Mouse (Mus musculus): ENCODE results near the gene Rapsn. TPM values are rescaled to one million over a fixed set of nuclear protein-coding genes. Genes with fewer than 3 reads are reported as not detected.

Gene Rapsn
- polyA plus RNA-seq, 1 experiment: not detected

DNA sequence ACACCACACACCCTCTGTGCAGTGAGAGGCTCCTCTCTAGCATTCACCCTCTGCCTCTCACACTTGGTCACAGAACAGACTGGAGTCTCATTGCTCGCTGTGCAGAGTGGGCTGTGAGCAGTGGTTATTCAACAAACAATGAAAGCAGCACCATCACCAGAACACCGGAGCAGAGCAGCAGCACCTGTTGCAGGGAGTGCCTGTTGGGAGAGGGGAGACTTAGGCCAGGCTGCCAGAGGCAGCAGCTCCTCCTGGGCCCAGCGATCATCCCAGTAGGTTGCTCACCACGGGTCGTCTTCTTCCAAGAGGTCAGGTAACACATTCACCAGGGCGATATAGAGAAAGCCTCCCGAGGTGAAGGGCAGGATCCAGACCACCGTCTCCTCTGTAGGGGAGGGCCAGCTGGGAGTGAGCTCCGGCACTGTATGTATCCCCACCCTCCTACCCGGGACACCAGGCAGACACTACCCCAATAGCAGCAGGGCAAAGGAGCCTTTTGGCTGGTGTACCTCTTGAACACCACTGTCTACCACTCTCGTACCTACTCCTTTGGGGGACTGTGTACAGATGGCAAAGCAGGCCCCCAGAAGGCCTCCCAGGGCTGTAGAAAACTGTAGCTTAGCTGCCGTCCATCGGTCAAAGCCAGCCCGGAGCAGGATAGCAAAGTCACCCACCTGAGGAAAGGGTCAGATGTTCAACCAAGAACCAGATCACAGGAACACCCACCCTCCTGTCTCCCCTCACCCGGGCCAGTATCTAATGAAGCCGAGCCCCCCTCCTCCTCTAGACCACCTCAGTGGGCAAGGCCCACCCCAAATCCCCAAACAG is 27.6 kb downstream of the Rapsn start:
- Histone ChIP-seq H3K4me1 (ENCODE audit: control insufficient read depth) (peaks cover 37% of the 10 kb centered on the region), H3K27me3 (ENCODE audit: control insufficient read depth) (no peaks in the 10 kb centered on the region), H3K4me3 (replicated peaks) (no peak overlapping the region), H3K36me3 (ENCODE audit: control insufficient read depth) (peaks cover 92% of the 10 kb centered on the region), H3K9me3 (ENCODE audit: control insufficient read depth, low read length) (no peaks in the 10 kb centered on the region)
- TF ChIP-seq GATA1 (IDR thresholded peaks at IDR 0.05; ENCODE audit: low read length) (no peak), TAL1 (IDR thresholded peaks at IDR 0.05; ENCODE audit: low read length) (no peak)

GRCm38 (mm10) chr2:91064211-91064610 is 28.8 kb downstream of the Rapsn start:
- no peaks in the 10 kb centered on the region for H3K9me3 ChIP-seq (ENCODE audit: control insufficient read depth, low read length)
- H3K36me3 ChIP-seq (ENCODE audit: control insufficient read depth): peaks cover 83% of the 10 kb centered on the region
- no peak overlapping the region for H3K4me3 ChIP-seq (replicated peaks)
- TF ChIP-seq TAL1 (IDR thresholded peaks at IDR 0.05; ENCODE audit: low read length): no peak
- TF ChIP-seq GATA1 (IDR thresholded peaks at IDR 0.05; ENCODE audit: low read length): no peak
- no peaks in the 10 kb centered on the region for H3K27me3 ChIP-seq (ENCODE audit: control insufficient read depth)
- peaks cover 45% of the 10 kb centered on the region for H3K4me1 ChIP-seq (ENCODE audit: control insufficient read depth)

GRCm38 (mm10) chr2:91065544-91065943 is 30.1 kb downstream of the Rapsn start:
- no peaks in the 10 kb centered on the region for H3K27me3 ChIP-seq (ENCODE audit: control insufficient read depth)
- peaks cover 70% of the 10 kb centered on the region for H3K36me3 ChIP-seq (ENCODE audit: control insufficient read depth)
- TF ChIP-seq GATA1 (IDR thresholded peaks at IDR 0.05; ENCODE audit: low read length) (no peak), TAL1 (IDR thresholded peaks at IDR 0.05; ENCODE audit: low read length) (no peak)
- peaks cover 48% of the 10 kb centered on the region for H3K4me1 ChIP-seq (ENCODE audit: control insufficient read depth)
- H3K9me3 ChIP-seq (ENCODE audit: control insufficient read depth, low read length): no peaks in the 10 kb centered on the region
- H3K4me3 ChIP-seq (replicated peaks): no peak overlapping the region

DNA sequence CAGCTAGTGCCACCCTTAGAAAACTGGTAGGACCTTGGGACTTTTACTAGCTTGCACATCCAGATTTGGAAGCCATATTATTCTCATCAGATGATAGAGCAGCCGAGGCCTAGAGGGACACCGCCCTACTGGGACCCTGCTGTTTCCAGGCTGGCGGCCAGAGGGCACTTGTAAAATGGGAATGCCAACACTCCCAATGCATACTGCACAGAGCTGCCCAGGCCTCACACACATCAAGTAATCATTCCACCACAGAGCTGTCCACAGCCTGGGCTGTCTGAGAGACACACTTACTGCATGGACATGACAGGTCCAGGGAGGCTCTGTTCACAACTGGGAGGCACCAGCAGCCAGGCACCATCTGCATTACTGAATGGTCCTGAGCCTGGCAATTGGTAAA is 31.0 kb downstream of the Rapsn start:
- Histone ChIP-seq H3K27me3 (ENCODE audit: control insufficient read depth) (no peaks in the 10 kb centered on the region), H3K9me3 (ENCODE audit: control insufficient read depth, low read length) (no peaks in the 10 kb centered on the region), H3K4me1 (ENCODE audit: control insufficient read depth) (peaks cover 46% of the 10 kb centered on the region), H3K4me3 (replicated peaks) (no peak overlapping the region), H3K36me3 (ENCODE audit: control insufficient read depth) (peaks cover 61% of the 10 kb centered on the region)
- TF ChIP-seq TAL1 (IDR thresholded peaks at IDR 0.05; ENCODE audit: low read length) (no peak), GATA1 (IDR thresholded peaks at IDR 0.05; ENCODE audit: low read length) (no peak)

DNA sequence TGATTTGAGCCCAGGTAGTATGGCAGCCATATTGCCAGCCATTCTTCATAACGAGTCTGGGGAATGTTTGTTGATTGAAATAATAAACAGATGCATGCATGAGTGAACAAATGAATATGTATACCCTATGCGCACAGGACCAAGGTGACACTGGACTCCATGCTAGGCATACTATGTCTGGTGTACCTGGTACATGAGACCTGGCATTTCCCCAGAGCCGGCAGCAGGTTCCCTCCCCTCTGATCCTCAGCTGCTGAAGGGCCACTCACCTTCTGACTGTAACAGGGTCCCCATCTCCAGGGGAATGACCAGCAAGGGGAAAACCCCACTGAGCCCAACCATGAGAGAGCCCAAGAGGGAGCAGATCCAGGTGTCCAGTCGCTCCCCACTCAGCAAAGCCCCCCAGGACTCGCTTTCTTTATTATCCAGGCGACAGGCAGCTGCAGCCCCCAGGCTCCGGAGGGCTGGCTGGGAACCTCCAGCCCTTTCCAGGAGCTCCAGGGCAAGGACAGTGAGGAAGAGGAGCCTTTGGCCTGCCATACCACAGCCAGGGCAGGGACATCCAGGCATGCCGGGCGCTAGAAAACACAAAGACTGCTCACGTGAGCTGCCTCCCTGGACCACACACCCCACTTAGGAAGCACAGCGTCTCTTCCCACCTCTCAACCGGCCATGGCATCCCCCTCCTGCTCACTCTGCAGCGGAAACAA is 32.9 kb downstream of the Rapsn start:
- peaks cover 42% of the 10 kb centered on the region for H3K36me3 ChIP-seq (ENCODE audit: control insufficient read depth)
- H3K9me3 ChIP-seq (ENCODE audit: control insufficient read depth, low read length): no peaks in the 10 kb centered on the region
- H3K4me1 ChIP-seq (ENCODE audit: control insufficient read depth): peaks cover 38% of the 10 kb centered on the region
- H3K27me3 ChIP-seq (ENCODE audit: control insufficient read depth): no peaks in the 10 kb centered on the region
- TF ChIP-seq TAL1 (IDR thresholded peaks at IDR 0.05; ENCODE audit: low read length) (no peak), GATA1 (IDR thresholded peaks at IDR 0.05; ENCODE audit: low read length) (no peak)
- peak overlapping the region; percentile 85 for H3K4me3 ChIP-seq (replicated peaks)

DNA sequence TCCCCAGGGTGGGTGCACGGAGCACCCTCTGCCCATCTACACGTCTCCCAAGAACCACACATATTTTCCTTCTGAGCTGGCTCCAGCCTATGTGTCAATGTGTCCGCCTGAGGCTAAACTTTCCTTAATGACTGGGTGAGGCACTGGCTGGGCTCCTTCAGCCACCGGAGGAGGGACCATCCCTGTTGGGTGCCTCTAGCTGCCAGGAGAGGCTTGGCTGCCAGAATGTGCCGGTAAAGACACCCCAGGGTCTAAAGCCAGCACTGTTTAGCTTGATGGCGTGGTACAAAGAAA is 33.4 kb downstream of the Rapsn start:
- Histone ChIP-seq H3K36me3 (ENCODE audit: control insufficient read depth) (peaks cover 37% of the 10 kb centered on the region), H3K4me3 (replicated peaks) (peak overlapping the region; percentile 85), H3K9me3 (ENCODE audit: control insufficient read depth, low read length) (no peaks in the 10 kb centered on the region), H3K4me1 (ENCODE audit: control insufficient read depth) (peaks cover 38% of the 10 kb centered on the region), H3K27me3 (ENCODE audit: control insufficient read depth) (no peaks in the 10 kb centered on the region)
- no peak for TF ChIP-seq TAL1 (IDR thresholded peaks at IDR 0.05; ENCODE audit: low read length)
- TF ChIP-seq GATA1 (IDR thresholded peaks at IDR 0.05; ENCODE audit: low read length): no peak

- peak overlapping the region; percentile 85 for H3K4me3 ChIP-seq (replicated peaks)
- H3K4me1 ChIP-seq (ENCODE audit: control insufficient read depth): peaks cover 38% of the 10 kb centered on the region
- H3K27me3 ChIP-seq (ENCODE audit: control insufficient read depth): no peaks in the 10 kb centered on the region
- H3K9me3 ChIP-seq (ENCODE audit: control insufficient read depth, low read length): no peaks in the 10 kb centered on the region
- H3K36me3 ChIP-seq (ENCODE audit: control insufficient read depth): peaks cover 31% of the 10 kb centered on the region
- TF ChIP-seq TAL1 (IDR thresholded peaks at IDR 0.05; ENCODE audit: low read length) (no peak), GATA1 (IDR thresholded peaks at IDR 0.05; ENCODE audit: low read length) (no peak)
These were observed 34.0 kb downstream of the Rapsn start for GRCm38 (mm10) chr2:91069306-91070000.

GRCm38 (mm10) chr2:91070076-91070800 is 34.8 kb downstream of the Rapsn start, which contains the start of gene Slc39a13:
Gene Slc39a13, minus strand, starts transcription at chr2:91070417.
- Histone ChIP-seq H3K36me3 (ENCODE audit: control insufficient read depth) (peaks cover 24% of the 10 kb centered on the region), H3K4me1 (ENCODE audit: control insufficient read depth) (peaks cover 38% of the 10 kb centered on the region), H3K4me3 (replicated peaks) (peak within 1 kb of the TSS; percentile 85), H3K27me3 (ENCODE audit: control insufficient read depth) (no peaks in the 10 kb centered on the region), H3K9me3 (ENCODE audit: control insufficient read depth, low read length) (no peaks in the 10 kb centered on the region)
- TF ChIP-seq TAL1 (IDR thresholded peaks at IDR 0.05; ENCODE audit: low read length): no peak
- TF ChIP-seq GATA1 (IDR thresholded peaks at IDR 0.05; ENCODE audit: low read length): no peak

Measured in erythroblast, embryonic 14.5 days (primary cell).